28 mouse cellular contexts compared by ENCODE assay signal in the genomic region with DNA sequence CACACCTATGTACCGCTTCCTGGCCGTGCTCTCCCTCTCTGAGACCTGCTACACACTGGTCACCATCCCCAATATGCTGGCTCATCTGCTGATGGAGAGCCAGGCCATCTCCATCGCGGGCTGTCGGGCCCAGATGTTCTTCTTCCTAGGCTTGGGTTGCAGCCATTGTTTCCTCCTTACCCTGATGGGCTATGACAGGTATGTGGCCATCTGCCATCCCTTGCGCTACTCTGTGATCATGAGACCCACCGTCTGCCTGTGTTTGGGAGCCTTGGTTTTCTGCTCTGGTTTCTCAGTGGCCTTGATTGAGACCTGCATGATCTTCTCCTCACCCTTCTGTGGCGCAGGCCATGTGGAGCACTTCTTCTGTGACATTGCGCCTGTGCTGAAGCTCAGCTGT. TPM values are rescaled to one million over a fixed set of nuclear protein-coding genes. Genes with fewer than 3 reads are reported as not detected.
A peak's percentile ranks its signal among the peaks of the same experiment; 100 is the strongest.
DNase-seq lines count a peak whose midpoint lies in the region; ATAC-seq and TF ChIP-seq lines count a peak whose summit lies in the region.
"Had no signal": no experiment of that assay in that cellular context is flagged by ENCODE, and none has a peak within 500 bp of the region (broad histone marks: within the 10 kb centered on the region; RNA-seq: fewer than 3 reads in every experiment).

No protein-coding gene starts in this region.

- H3K4me2 ChIP-seq in hindbrain, postnatal 0 days (ENCODE audit: low read depth, low read length): no peak overlapping the region
- H3K4me2 ChIP-seq: embryonic facial prominence, embryonic 13.5 days had no signal

- peak; percentile 45; the same call in 1 of the 2 replicates for ATAC-seq in hindbrain, postnatal 0 days
- no peak for ATAC-seq in megakaryocyte, adult 5-6 weeks (ENCODE audit: poor library complexity, severe bottlenecking)
- ATAC-seq: forebrain, postnatal 0 days; hindbrain, embryonic 16.5 days; intestine, postnatal 0 days had no signal

- H3K27ac ChIP-seq in hindbrain, postnatal 0 days: no peak overlapping the region
- H3K27ac ChIP-seq in hindbrain, embryonic 10.5 days: no peak overlapping the region
- H3K27ac ChIP-seq: embryonic facial prominence, embryonic 13.5 days; macrophage had no signal

- TF ChIP-seq CTCF in hindbrain, postnatal 0 days (IDR thresholded peaks at IDR 0.05; ENCODE audit: low read depth): no peak

- 78% methylated on average over 9 of the region's 9 CpGs for WGBS in hindbrain, postnatal 0 days
- WGBS in hindbrain, embryonic 10.5 days: 87% methylated on average over 9 of the region's 9 CpGs

- H3K4me3 ChIP-seq in hindbrain, postnatal 0 days (ENCODE audit: low read length): no peak overlapping the region
- no peak overlapping the region for H3K4me3 ChIP-seq in hindbrain, embryonic 10.5 days
- peak overlapping the region; percentile 28 for H3K4me3 ChIP-seq in megakaryocyte, embryonic 14.5 days (replicated peaks)
- H3K4me3 ChIP-seq: embryonic facial prominence, embryonic 13.5 days had no signal

- H3K36me3 ChIP-seq in hindbrain, postnatal 0 days (ENCODE audit: insufficient read depth, low read length): no peaks in the 10 kb centered on the region
- H3K36me3 ChIP-seq in hindbrain, embryonic 10.5 days: no peaks in the 10 kb centered on the region
- no peaks in the 10 kb centered on the region for H3K36me3 ChIP-seq in megakaryocyte, embryonic 14.5 days (replicated peaks; ENCODE audit: low read length)
- H3K36me3 ChIP-seq: embryonic facial prominence, embryonic 13.5 days had no signal

- H3K4me1 ChIP-seq in hindbrain, postnatal 0 days (ENCODE audit: insufficient read depth, low read length): no peaks in the 10 kb centered on the region
- no peaks in the 10 kb centered on the region for H3K4me1 ChIP-seq in hindbrain, embryonic 10.5 days (replicated peaks)
- no peaks in the 10 kb centered on the region for H3K4me1 ChIP-seq in megakaryocyte, embryonic 14.5 days
- H3K4me1 ChIP-seq: embryonic facial prominence, embryonic 13.5 days had no signal

- no peak overlapping the region for H3K9ac ChIP-seq in hindbrain, postnatal 0 days (replicated peaks; ENCODE audit: low read length)
- H3K9ac ChIP-seq: embryonic facial prominence, embryonic 13.5 days; forebrain, postnatal 0 days had no signal

- no peaks in the 10 kb centered on the region for H3K9me3 ChIP-seq in hindbrain, postnatal 0 days (ENCODE audit: low read length)
- no peaks in the 10 kb centered on the region for H3K9me3 ChIP-seq in hindbrain, embryonic 10.5 days
- peaks cover 7% of the 10 kb centered on the region for H3K9me3 ChIP-seq in megakaryocyte, embryonic 14.5 days
- H3K9me3 ChIP-seq: embryonic facial prominence, embryonic 13.5 days had no signal

- peak; percentile 89 for DNase-seq in heart, adult 11 months
- no peak for DNase-seq in heart, adult 8-10 months (ENCODE audit: low spot score)
- peak; percentile 28 for DNase-seq in hindbrain, postnatal 0 days (ENCODE audit: low spot score)
- no peak for DNase-seq in hindbrain, embryonic 10.5 days (ENCODE audit: low spot score)
- DNase-seq in naive thymus-derived CD4-positive, alpha-beta T cell, adult 2 months (ENCODE audit: low read depth): peak; percentile 6
- DNase-seq in layer of hippocampus, adult 11-12 months (ENCODE audit: low spot score): no peak
- DNase-seq: cerebellum, adult 9-11 months; forebrain, postnatal 0 days; gastrocnemius, postnatal 36 days; midbrain, embryonic 14.5 days; right cerebral cortex, postnatal 25 days had no signal

- H3K27me3 ChIP-seq in hindbrain, postnatal 0 days (ENCODE audit: insufficient read depth, low read length): no peaks in the 10 kb centered on the region
- no peaks in the 10 kb centered on the region for H3K27me3 ChIP-seq in hindbrain, embryonic 10.5 days (ENCODE audit: insufficient read depth, poor library complexity, severe bottlenecking)
- peaks cover 14% of the 10 kb centered on the region for H3K27me3 ChIP-seq in megakaryocyte, embryonic 14.5 days (replicated peaks)
- H3K27me3 ChIP-seq: embryonic facial prominence, embryonic 13.5 days had no signal

RNA-seq across cellular contexts. Expression of a gene that starts 2.6 kb away (rescaled TPM):
- total RNA-seq in heart, adult 8-10 months (2022): not detected
- not detected in 2 replicates for total RNA-seq in hindbrain, postnatal 0 days (2014; rRNA removed)
- not detected in 2 replicates for polyA plus RNA-seq in hindbrain, postnatal 0 days (2015; fragmentation: Nextera tagmentation; extraction: Ambion mirVana)
- polyA plus RNA-seq in hindbrain, embryonic 10.5 days (2016; fragmentation: Nextera tagmentation; extraction: Ambion mirVana): not detected in 2 replicates
- not detected in 2 replicates for polyA plus RNA-seq in megakaryocyte, embryonic 14.5 days (2012; ENCODE audit: insufficient read depth, low replicate concordance)
- total RNA-seq in megakaryocyte, adult 5-6 weeks (2015): not detected in 2 replicates
- total RNA-seq in megakaryocyte, adult 5-6 weeks (2017): not detected in 2 replicates
- total RNA-seq: adrenal gland, postnatal 36 days; CH12.LX; gastrocnemius, postnatal 36 days; layer of hippocampus, adult 8-10 months; left cerebral cortex, postnatal 36 days; MEL; neutrophil, adult 5-6 weeks had no signal
- polyA plus RNA-seq: embryonic facial prominence, embryonic 13.5 days; forebrain, postnatal 0 days; heart, embryonic 14.5 days; hindbrain, embryonic 16.5 days; intestine, postnatal 0 days; kidney, embryonic 16.5 days; liver, embryonic 16.5 days; macrophage; midbrain, embryonic 14.5 days; spleen, adult 2 months; stomach, embryonic 14.5 days had no signal

RNA-seq across cellular contexts. Expression of a gene that starts 54.4 kb away (rescaled TPM):
- total RNA-seq in heart, adult 8-10 months (2022): 10 to 100 TPM; 37.2 to 42.0 (median 39.7) TPM
- 59.1 and 66.2 TPM in 2 replicates for total RNA-seq in hindbrain, postnatal 0 days (2014; rRNA removed)
- polyA plus RNA-seq in hindbrain, postnatal 0 days (2015; fragmentation: Nextera tagmentation; extraction: Ambion mirVana): 83.6 and 86.4 TPM in 2 replicates
- 35.5 and 48.0 TPM in 2 replicates for polyA plus RNA-seq in hindbrain, embryonic 10.5 days (2016; fragmentation: Nextera tagmentation; extraction: Ambion mirVana)
- polyA plus RNA-seq in megakaryocyte, embryonic 14.5 days (2012; ENCODE audit: insufficient read depth, low replicate concordance): 13.1 and 13.2 TPM in 2 replicates
- total RNA-seq in megakaryocyte, adult 5-6 weeks (2015): 16.3 and 19.8 TPM in 2 replicates
- total RNA-seq in megakaryocyte, adult 5-6 weeks (2017): 8.4 and 8.6 TPM in 2 replicates

RNA-seq across cellular contexts. Expression of a gene that starts 55.0 kb away (rescaled TPM):
- 10 to 100 TPM; 12.9 to 14.3 (median 13.4) TPM for total RNA-seq in heart, adult 8-10 months (2022)
- total RNA-seq in hindbrain, postnatal 0 days (2014; rRNA removed): 63.1 and 70.7 TPM in 2 replicates
- 42.8 and 45.8 TPM in 2 replicates for polyA plus RNA-seq in hindbrain, postnatal 0 days (2015; fragmentation: Nextera tagmentation; extraction: Ambion mirVana)
- 10.0 and 11.1 TPM in 2 replicates for polyA plus RNA-seq in hindbrain, embryonic 10.5 days (2016; fragmentation: Nextera tagmentation; extraction: Ambion mirVana)
- polyA plus RNA-seq in megakaryocyte, embryonic 14.5 days (2012; ENCODE audit: insufficient read depth, low replicate concordance): 10.6 and 10.9 TPM in 2 replicates
- total RNA-seq in megakaryocyte, adult 5-6 weeks (2015): 21.7 and 23.0 TPM in 2 replicates
- total RNA-seq in megakaryocyte, adult 5-6 weeks (2017): 16.5 and 19.6 TPM in 2 replicates

Comparison
In these comparisons a context has a peak if more than half of its experiments do, and no peak if none do; other contexts are left out.
1. DNase-seq: peak in heart, adult 11 months (single experiment), hindbrain, postnatal 0 days (single experiment) and naive thymus-derived CD4-positive, alpha-beta T cell, adult 2 months (single experiment); none in heart, adult 8-10 months (single experiment), hindbrain, embryonic 10.5 days (single experiment) and layer of hippocampus, adult 11-12 months (single experiment).